Mouse (Mus musculus) embryonic facial prominence, embryonic 14.5 days (tissue): ENCODE data around the gene Tiam2. TPM values are rescaled to one million over a fixed set of nuclear protein-coding genes. Genes with fewer than 3 reads are reported as not detected.

ENCODE experiments used
- ATAC-seq: fragments of 200-750 bp; cut with Nextera tagmentation; 2 replicates; pipeline ENCODE4 v1.8.0; 2017; ENCODE audit warnings: low read depth, moderate number of reproducible peaks, moderate TSS enrichment
- DNase-seq: peaks from one replicate; pipeline ENCODE4 v3.0.0-alpha.2; 2015; ENCODE audit warnings: low spot score
- H3K27ac ChIP-seq: fragments of 300-500 bp; sonication (generic); replicated peaks from 2 replicates; pipeline ENCODE4 v1.5.1; 2014; ENCODE audit warnings: low read depth, mild to moderate bottlenecking, low read length, moderate library complexity
- H3K27me3 ChIP-seq: fragments of 300-500 bp; sonication (generic); replicated peaks from 2 replicates; pipeline ENCODE4 v1.6.1; 2014; ENCODE audit warnings: low read length; ENCODE audit not compliant: control insufficient read depth, insufficient read depth
- H3K36me3 ChIP-seq: fragments of 300-500 bp; sonication (generic); 2 replicates; pipeline ENCODE4 v1.6.1; 2014; ENCODE audit warnings: low read length, mixed read lengths; ENCODE audit not compliant: control insufficient read depth, insufficient read depth
- H3K4me1 ChIP-seq: fragments of 300-500 bp; sonication (generic); 2 replicates; pipeline ENCODE4 v1.6.1; 2014; ENCODE audit warnings: antibody characterized with exemption, low read length; ENCODE audit not compliant: control insufficient read depth, insufficient read depth
- H3K4me2 ChIP-seq: fragments of 300-500 bp; sonication (generic); 2 replicates; pipeline ENCODE4 v1.6.1; 2014; ENCODE audit warnings: low read depth, mild to moderate bottlenecking, low read length, moderate library complexity, mixed read lengths
- H3K4me3 ChIP-seq: fragments of 300-500 bp; sonication (generic); 2 replicates; pipeline ENCODE4 v1.5.1; 2014; ENCODE audit warnings: low read depth, mild to moderate bottlenecking, low read length
- H3K9ac ChIP-seq: fragments of 300-500 bp; sonication (generic); 2 replicates; pipeline ENCODE4 v1.6.1; 2014; ENCODE audit warnings: low read depth, mild to moderate bottlenecking, low read length, moderate library complexity, mixed read lengths
- H3K9me3 ChIP-seq: fragments of 300-500 bp; sonication (generic); 2 replicates; pipeline ENCODE4 v1.6.1; 2016; ENCODE audit warnings: low read length; ENCODE audit not compliant: control insufficient read depth
- WGBS: fragments of 180-500 bp; shearing (Covaris S2); extraction: QIAGEN DNeasy Blood & Tissue Kit; methylation state at CpG from one replicate; pipeline ENCODE4 v1.1.7; 2014; 5-methylcytosine and 5-hydroxymethylcytosine counted together
- polyA plus RNA-seq: library from polyadenylated mRNA; unstranded; fragments of >200 nt; fragmentation: Nextera tagmentation; extraction: Ambion mirVana; gene quantifications from 2 replicates; pipeline ENCODE4 v1.2.1, GENCODE M21; 2014

Gene Tiam2
- polyA plus RNA-seq, 1 experiment from 2014 or later = 19.9 TPM

DNA sequence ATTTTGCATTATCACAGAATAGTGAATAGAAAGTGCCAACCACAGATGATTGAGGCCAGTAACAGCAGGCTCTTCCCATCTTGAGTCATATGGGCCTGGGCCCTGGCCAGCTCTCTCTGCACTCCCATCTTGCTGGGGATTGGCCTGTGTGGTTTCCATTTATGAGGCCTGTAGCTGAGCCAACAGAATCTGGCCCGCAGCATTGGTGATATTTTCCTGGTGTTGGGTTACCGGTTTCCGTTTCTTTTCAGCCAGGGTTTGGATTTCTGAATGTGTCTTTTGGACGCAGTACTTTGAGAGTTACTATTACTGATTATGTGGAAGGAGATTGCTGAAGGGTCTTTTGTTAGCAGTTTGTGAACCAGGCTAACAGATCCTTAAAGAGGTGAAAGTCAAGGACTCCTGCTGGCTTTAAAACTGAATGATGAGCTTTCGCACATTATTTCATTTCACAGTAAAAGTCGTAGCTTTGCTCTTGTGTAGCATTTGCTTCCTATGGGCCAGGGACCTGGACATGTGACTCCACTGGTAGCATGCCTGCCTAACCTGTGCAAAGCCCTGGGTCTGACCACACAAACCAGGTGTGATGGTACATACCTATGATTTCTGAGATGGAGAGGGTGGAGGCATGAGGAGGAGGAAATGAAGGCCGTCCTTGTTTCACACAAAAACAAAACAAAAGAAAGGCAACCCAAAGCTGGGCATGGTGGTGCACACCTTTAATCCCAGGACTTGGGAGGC, 5.5 kb downstream of the Tiam2 start:
- peak; percentile 92 for ATAC-seq
- H3K27me3 ChIP-seq = no peaks in the 10 kb centered on the region
- DNase-seq = peak; percentile 95
- H3K4me2 ChIP-seq = peak overlapping the region; percentile 18; the same call in 1 of the 2 replicates
- WGBS = 39% methylated on average over 7 of the region's 7 CpGs
- H3K4me3 ChIP-seq = no peak overlapping the region
- H3K36me3 ChIP-seq = no peaks in the 10 kb centered on the region
- H3K4me1 ChIP-seq = peaks cover 44% of the 10 kb centered on the region
- H3K27ac ChIP-seq = peak overlapping the region; percentile 82
- H3K9ac ChIP-seq = no peak overlapping the region
- no peaks in the 10 kb centered on the region for H3K9me3 ChIP-seq

DNA sequence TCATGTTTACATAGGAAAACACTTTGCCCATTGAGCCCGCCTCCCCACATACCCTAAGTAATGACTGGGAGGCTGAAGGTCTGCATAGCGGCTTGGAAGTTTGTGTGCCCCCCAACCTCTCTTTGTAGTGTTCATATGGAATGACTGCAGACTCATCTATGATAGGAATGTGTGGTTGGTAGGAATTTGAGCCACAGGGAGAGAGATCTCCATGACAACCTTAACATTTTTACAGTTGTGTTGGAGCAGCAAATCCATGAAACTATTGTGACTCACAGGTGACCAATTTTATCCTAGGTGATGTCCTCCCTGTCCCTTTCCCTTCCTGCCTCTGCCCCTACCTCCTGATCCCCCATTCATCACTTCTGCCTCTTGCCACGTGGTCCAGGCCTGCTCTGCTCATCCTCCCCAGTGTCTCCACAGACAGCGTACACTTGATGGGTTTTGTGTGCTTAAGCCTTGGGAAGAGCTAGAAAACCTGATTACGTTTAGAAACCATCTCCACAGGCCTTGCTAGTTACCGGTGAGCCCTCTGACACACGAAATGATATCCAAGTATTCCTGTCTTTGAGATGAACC, 9.9 kb downstream of the Tiam2 start:
- Histone ChIP-seq H3K27me3 (no peaks in the 10 kb centered on the region), H3K4me2 (no peak overlapping the region), H3K36me3 (no peaks in the 10 kb centered on the region), H3K4me3 (no peak overlapping the region), H3K9me3 (no peaks in the 10 kb centered on the region), H3K27ac (no peak overlapping the region; the same call in 1 of the 2 replicates), H3K9ac (no peak overlapping the region), H3K4me1 (peaks cover 44% of the 10 kb centered on the region)
- no peak for ATAC-seq
- WGBS = 81% methylated on average over 7 of the region's 7 CpGs
- DNase-seq = no peak

DNA sequence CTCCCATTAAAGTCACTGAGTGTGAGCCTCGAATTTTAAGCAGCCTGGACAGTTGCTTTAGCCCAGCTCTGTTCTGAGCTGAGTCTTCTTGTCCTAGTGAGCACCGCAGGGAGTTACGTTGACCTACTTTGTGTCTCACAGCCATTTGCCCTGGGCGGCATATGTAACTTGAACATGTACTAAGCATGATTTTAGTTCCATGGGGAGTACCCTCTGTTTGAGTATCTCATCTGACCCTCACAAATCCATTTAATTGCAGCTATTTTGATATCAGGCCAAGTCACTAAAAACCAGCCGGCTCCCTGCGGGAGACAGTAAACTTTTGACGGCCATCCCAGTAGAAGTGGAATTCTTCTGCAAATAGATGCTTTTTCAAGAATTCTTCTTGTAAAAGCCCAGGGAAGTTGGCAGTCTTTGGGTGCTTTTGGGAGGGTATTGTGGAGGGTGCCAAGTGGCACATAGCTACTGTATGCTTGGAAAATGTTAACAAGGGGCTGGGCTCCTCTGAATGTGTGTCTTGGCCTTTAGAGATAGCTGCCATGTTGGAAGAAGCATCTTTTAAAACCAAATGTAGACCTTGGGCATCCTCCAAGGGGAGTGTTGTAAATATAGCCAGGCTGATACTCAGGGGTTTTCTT, 10.6 kb downstream of the Tiam2 start:
- no peaks in the 10 kb centered on the region for H3K36me3 ChIP-seq
- no peak for DNase-seq
- H3K27ac ChIP-seq = no peak overlapping the region
- peaks cover 41% of the 10 kb centered on the region for H3K4me1 ChIP-seq
- ATAC-seq = no peak
- WGBS = 66% methylated on average over 7 of the region's 7 CpGs
- no peak overlapping the region for H3K4me2 ChIP-seq
- no peak overlapping the region for H3K4me3 ChIP-seq
- no peaks in the 10 kb centered on the region for H3K27me3 ChIP-seq
- H3K9ac ChIP-seq = no peak overlapping the region
- no peaks in the 10 kb centered on the region for H3K9me3 ChIP-seq

DNA sequence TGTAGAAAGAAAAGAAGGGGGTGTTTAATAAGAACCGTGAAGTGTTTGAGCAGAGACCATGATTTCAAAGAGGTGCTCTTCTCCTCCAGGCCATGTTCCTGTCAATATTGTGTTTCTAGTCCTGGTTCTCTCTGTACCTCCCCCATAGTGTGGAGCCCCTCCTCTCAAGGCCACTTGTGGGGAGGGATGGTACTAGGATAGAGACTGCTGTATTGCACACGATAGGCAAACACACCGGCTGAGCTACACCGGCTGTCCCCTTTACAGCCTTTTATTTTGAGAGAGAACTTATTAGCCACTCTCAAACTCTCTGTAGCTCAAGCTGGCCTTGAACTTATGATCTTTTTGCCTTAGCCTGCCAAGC, 11.1 kb downstream of the Tiam2 start:
- Histone ChIP-seq H3K4me2 (no peak overlapping the region), H3K36me3 (no peaks in the 10 kb centered on the region), H3K4me3 (no peak overlapping the region), H3K4me1 (peaks cover 41% of the 10 kb centered on the region), H3K27ac (no peak overlapping the region), H3K9me3 (no peaks in the 10 kb centered on the region), H3K27me3 (no peaks in the 10 kb centered on the region), H3K9ac (no peak overlapping the region)
- DNase-seq = no peak
- WGBS = 72% methylated on average over 4 of the region's 4 CpGs
- ATAC-seq = no peak

DNA sequence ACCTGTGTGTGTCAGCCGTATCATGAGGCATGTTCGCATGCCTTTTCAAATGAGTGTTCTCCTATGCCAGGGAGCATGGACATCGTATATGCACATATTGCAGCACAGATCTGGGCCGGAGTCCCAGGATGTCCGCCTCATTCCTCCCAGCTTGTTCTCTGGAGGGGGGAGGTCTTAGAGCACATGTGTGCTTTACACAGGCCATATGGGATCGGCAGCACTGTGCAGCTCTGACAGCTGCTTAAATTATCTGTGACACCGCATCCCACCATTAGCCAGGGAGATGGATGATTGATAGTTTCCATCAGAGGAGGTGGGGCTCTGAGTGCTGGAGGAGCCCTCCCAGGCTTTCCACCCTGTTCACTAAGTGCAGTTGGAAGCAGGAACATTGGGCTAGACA, 12.4 kb downstream of the Tiam2 start:
- Histone ChIP-seq H3K4me1 (peaks cover 32% of the 10 kb centered on the region), H3K27ac (no peak overlapping the region), H3K4me3 (no peak overlapping the region), H3K9me3 (no peaks in the 10 kb centered on the region), H3K4me2 (no peak overlapping the region), H3K36me3 (no peaks in the 10 kb centered on the region), H3K27me3 (no peaks in the 10 kb centered on the region), H3K9ac (no peak overlapping the region)
- ATAC-seq (peak; percentile 82), DNase-seq (peak; percentile 74)
- 28% methylated on average over 7 of the region's 7 CpGs for WGBS

DNA sequence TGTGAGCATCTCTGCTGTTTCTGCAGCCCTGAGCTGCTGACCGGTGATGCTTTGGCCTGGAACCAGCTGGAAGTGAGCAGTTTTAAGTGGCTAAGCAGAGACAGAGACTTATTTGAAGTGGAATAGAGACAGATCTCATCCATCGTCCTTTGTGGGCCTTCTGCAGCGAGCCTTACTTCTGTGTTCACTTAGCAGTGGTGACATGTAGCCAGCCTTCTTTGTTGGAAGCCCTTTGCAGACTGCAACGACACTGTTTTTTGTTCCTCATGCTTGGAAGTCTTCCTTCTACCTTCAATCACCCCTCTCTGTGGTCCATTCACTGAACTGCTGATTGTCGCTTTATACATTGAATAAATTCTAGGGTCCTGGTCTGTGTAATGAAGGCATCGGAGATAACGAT, 18.5 kb downstream of the Tiam2 start:
- Histone ChIP-seq H3K27me3 (no peaks in the 10 kb centered on the region), H3K9me3 (no peaks in the 10 kb centered on the region), H3K36me3 (no peaks in the 10 kb centered on the region), H3K9ac (peak overlapping the region; percentile 40; the same call in 1 of the 2 replicates), H3K4me3 (no peak overlapping the region), H3K27ac (peak overlapping the region; percentile 55; the same call in 1 of the 2 replicates), H3K4me1 (peaks cover 24% of the 10 kb centered on the region), H3K4me2 (no peak overlapping the region)
- ATAC-seq = no peak
- DNase-seq = no peak
- 59% methylated on average over 7 of the region's 7 CpGs for WGBS

DNA sequence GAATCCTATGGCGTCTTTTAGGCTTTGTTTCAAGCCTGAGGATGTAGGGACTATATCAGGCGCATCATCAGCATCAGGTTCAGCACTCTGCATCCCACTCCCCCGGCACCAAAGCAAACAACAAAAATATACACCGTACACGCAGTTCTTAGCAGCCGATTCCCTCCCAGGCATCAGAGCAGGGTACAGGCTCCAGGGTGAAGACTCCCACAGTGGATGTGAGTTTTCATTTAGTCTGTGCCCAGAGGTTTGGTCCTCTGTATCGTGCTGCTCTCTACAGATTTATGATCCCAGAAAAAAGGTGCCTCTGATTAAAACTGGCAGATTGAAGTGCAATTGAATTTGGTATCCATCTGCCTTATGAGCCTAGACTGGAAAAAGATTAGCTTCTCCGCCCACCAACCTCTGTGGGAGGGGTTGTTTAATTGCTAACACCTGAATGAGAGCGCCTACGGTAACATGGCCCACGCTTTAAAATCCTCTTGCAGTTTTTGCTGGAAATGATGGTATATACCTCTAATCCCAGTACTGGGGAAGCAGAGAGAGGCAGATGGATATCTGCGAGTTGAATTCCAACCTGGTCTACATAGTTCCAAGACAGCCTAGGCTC, 19.0 kb downstream of the Tiam2 start:
- WGBS = 39% methylated on average over 12 of the region's 12 CpGs
- no peaks in the 10 kb centered on the region for H3K27me3 ChIP-seq
- no peak overlapping the region; the same call in 1 of the 2 replicates for H3K27ac ChIP-seq
- H3K36me3 ChIP-seq = no peaks in the 10 kb centered on the region
- H3K9ac ChIP-seq = peak overlapping the region; percentile 40; the same call in 1 of the 2 replicates
- H3K4me2 ChIP-seq = no peak overlapping the region
- ATAC-seq (no peak), DNase-seq (no peak)
- H3K4me3 ChIP-seq = no peak overlapping the region
- H3K4me1 ChIP-seq = peaks cover 24% of the 10 kb centered on the region
- no peaks in the 10 kb centered on the region for H3K9me3 ChIP-seq

DNA sequence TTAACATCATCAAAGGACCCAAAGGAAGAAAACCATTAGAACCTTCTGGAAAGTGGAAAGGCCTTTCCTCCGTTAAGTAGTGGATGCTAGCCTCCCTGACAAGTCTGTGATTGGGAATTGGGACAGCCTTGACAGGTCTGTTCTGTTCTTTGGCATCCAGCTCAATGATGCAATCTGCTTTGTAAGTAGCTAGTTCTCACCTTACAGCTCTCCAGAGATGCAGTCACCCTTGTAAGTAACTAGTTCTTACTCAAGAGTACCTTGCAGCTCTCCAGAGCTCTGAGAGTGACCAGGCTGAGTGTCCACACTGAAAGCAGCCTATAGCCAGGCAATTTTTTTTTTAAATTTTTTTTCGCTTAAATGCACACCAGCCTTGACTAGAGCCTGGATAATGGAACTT, 21.4 kb downstream of the Tiam2 start:
- Histone ChIP-seq H3K27ac (no peak overlapping the region), H3K4me2 (no peak overlapping the region), H3K4me1 (peaks cover 24% of the 10 kb centered on the region), H3K36me3 (no peaks in the 10 kb centered on the region), H3K9ac (no peak overlapping the region), H3K4me3 (no peak overlapping the region), H3K27me3 (no peaks in the 10 kb centered on the region), H3K9me3 (no peaks in the 10 kb centered on the region)
- ATAC-seq (no peak), DNase-seq (no peak)
- 76% methylated on average over 2 of the region's 2 CpGs for WGBS
